Mouse (Mus musculus) gonadal fat pad, adult 2 months (tissue): Measurements from ENCODE around the gene Dnm1. TPM values are rescaled to one million over a fixed set of nuclear protein-coding genes. Genes with fewer than 3 reads are reported as not detected.

ENCODE experiments used
- DNase-seq: peaks from one replicate; pipeline ENCODE4 v3.0.0-alpha.2; 2012; ENCODE audit warnings: low read depth
- polyA plus RNA-seq: library from polyadenylated mRNA; depleted of rRNA; stranded (reverse); fragments of >200 nt; gene quantifications from 2 replicates; pipeline ENCODE4 v1.2.3, GENCODE M21; 2012

Dnm1 gene
- polyA plus RNA-seq, 1 experiment = 19.7 TPM

DNA sequence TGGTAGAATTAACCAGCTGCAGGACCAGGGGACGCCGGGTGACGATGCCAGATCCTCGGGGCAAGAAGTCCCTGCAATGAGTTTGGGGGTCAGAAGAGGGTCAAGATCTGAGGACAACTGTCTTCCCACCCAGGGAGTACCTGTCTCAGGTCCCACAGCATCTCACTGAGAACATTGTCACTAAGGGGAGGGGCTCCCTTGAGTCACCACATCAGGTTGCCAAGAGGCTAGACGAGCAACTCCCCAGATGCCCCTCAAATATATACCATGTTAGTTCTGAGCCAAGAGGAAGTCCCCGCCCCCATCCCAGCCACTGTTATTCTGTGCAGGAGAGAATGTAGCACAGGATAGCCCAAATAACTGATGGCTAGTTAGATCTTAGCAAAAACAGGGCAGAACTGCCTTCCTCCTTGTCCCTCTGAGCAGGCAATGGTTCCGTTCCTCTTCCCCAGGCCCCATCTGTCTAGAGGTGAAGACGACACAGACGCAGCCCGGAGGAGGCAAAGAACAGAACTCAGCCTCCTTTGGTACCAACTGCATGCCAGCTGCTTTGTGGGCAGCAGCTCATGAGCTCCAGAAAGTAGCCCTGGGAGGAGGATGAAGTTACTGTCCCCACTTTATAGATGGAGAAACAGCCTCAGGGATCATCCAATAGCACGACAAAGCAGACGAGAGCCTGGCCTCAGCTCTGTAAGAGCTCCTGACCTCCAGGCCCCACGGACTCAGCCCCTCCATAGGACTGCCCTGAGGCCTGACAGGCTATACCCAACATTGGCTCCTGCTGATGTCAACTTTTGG is 12.1 kb downstream of the Dnm1 start:
- no peak for DNase-seq

- DNase-seq = no peak
These were observed 13.1 kb downstream of the Dnm1 start for GRCm38 (mm10) chr2:32339912-32340642.

- no peak for DNase-seq
These were observed 17.2 kb downstream of the Dnm1 start for GRCm38 (mm10) chr2:32335888-32336287.

- no peak for DNase-seq
These were observed 21.0 kb downstream of the Dnm1 start for GRCm38 (mm10) chr2:32332159-32332558.

- no peak for DNase-seq
These were observed 23.6 kb downstream of the Dnm1 start for GRCm38 (mm10) chr2:32329531-32329930.

GRCm38 (mm10) chr2:32328911-32329460 is 24.2 kb downstream of the Dnm1 start:
- no peak for DNase-seq

- no peak for DNase-seq
These were observed 25.9 kb downstream of the Dnm1 start for GRCm38 (mm10) chr2:32327200-32327599.

DNA sequence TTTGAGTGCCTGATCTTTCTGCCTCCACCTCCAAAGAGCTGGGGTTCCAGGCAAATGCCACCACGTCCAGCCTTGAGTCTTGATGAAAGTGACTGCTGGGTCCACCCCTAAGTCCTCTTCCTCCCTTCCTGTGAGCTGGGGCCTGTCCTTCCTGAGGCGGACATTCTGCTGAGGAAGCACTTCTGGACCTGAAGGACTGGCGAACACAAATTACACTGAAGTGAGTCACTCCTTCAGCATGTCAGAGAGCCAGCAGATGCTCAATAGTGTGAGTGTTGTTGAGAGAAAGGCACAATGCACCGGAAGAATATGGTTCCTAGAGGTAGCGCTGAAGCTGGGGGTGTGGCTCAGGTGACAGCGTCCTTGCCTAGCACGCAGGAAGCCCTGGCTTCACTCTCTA is 27.8 kb downstream of the Dnm1 start:
- no peak for DNase-seq

DNA sequence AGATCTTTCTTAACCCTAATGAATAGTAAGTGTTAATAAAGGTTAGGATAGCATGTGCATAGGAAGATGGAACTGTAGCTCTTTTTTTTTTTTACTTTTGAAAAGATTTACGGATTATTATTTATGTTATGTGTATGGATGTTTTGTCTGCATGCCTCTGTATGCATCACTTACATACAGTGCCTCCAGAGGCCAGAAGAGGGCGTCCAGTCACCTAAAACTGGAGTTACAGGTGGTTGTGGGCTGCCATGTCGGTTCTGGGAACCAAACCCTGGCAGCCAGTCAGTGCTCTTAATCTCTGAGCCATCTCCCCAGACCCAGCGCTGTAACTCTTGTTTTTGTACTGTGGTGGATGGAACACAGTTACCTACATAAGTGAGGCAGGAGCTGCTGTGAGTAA is 28.8 kb downstream of the Dnm1 start:
- no peak for DNase-seq

GRCm38 (mm10) chr2:32322754-32323741 is 30.1 kb downstream of the Dnm1 start:
- DNase-seq = no peak

DNA sequence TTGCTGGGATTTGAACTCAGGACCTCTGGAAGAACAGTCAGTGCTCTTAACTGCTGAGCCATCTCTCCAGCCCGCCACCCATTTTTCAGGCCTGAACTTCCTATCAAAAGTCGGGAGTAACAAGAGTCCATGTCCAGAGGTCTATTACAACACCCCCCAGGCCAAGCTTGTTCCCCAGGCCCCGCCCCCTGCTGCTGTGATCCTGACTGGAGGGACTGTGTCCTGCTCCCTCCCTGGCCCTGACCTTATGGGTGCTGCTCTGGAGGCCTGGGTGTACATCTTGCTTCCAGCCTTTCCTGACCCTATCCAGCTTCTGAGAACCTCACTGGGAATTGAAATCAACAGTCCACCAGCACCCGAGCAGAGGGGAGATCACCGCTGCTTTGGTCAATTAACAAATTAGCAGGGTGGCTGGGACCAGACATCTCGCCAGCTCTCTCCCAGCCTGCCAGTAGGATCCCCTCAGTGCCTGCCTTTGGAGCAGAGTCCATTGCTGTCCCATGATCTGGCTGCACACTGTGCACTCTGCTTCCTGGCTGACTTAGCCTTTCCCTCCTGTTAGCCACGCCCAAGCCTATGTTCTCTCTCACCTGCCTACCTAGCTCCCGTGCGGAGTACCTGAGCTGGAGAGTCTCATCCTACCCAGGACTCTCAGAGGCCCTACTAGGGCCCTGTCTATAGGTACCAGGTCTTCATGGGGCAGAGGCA is 31.4 kb downstream of the Dnm1 start:
- no peak for DNase-seq

GRCm38 (mm10) chr2:32320721-32321120 is 32.4 kb downstream of the Dnm1 start:
- DNase-seq = no peak

DNA sequence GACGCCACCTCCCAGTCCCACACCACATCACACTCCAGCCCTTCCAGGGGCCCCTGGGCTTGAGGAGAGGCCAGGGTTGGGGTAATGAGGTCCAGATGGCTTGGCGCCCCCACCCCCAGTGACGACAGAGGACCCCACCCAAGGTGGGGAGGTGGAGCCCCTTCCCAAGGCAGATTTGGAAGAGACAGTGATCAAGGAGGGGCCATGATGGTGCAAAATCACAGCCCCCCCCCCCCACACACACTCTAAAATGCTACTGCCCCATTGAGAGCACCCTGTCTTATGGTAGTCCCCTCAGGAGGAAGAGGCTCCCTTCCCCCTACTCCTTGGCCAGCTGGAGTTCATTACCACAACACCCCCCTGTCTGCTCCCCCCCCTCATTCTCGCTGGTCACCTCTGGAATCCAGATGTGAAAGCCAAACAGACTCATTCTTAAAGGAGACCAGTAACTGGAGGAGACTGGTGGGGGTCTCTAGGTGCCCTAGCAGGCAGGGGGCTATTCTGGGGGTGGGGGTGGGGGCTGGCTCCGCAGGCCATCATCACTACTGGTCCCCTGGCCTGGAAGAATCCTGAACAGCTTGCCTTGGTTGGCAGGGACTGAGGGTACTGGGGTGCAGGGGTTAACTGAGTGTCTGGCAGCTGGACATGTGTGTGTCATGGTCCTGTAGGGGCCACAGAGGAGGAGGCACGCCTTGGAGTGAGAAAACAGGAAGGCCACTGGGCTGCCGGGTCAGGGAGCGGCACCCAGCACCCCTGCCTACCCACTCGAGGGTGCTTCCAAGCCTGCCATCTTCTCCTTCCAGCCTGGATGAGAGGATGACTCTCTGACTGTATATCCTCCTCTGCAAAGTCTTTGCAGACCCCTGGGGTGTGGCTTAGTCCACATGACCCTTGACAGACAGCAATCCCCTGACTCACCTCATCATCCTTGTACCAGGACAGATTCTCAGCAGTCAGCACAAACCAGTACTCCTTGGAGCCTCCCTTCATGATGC is 33.3 kb downstream of the Dnm1 start:
- no peak for DNase-seq

GRCm38 (mm10) chr2:32318709-32319585 is 34.2 kb downstream of the Dnm1 start:
- no peak for DNase-seq

DNA sequence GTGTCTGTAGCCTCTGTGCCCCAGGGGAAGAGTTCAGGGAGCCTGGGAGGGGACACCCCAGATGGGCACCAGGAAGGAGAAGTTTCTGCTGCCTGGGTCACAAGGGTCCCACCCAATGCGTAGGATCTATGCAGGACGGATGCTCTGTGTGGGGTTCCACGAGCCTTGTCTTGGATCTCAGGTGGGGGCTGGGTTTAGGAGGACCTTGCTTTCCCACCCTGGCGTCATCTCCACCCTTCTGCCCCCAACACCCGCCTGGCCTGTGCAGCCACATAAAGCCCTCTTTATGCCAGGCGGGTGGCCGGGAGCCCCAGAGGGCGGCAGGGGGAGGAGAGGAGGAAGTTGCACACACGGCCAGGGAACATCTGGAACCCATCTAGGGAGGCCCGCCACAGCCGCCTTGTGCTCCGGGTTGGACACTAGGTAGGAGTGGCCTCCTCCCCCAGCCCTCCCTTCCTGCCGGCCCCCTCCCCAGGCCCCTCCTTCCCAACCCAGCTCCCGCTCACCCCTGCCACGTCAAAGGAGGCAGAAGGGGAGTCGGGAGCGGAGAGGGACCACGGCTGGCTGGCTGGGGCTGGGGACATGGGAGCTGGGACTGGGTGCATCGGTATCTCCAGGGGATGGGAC is 35.2 kb downstream of the Dnm1 start:
- no peak for DNase-seq

DNA sequence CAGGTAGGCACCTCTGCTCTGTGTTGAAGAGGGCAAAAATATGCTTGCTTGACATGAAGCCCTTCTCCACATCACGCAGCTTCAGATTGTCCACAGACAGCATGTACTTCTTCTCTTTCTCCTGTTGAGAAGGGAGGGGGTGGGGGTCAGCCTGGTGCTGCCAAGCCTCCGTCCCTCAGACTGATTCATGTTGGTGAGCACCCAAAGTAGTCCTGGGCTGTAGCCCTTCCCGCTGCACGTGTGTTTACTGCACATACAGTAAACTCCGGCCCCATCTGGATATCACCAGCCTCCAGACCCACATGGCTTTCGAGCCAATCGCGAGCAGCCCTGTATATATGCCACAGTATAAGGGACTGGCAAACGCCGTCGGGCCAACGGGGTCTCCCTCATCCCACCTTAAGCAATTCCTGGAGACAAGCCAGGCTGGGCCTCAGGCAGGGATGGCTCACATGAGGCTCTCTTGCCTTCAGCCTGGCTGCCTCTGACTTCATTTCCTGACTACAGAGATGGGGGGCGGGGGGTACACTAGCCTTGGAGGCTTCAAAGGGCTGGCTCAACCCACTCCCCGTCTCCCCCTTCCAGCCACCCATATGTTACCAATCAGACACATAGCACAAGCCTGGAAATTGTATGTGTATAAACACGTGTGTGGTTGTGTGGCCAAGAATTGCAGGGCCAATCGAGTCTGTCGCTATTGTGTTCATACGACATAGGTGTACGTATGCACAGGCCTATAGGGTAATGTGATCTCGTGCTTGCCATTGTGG is 36.1 kb downstream of the Dnm1 start:
- DNase-seq = no peak

DNA sequence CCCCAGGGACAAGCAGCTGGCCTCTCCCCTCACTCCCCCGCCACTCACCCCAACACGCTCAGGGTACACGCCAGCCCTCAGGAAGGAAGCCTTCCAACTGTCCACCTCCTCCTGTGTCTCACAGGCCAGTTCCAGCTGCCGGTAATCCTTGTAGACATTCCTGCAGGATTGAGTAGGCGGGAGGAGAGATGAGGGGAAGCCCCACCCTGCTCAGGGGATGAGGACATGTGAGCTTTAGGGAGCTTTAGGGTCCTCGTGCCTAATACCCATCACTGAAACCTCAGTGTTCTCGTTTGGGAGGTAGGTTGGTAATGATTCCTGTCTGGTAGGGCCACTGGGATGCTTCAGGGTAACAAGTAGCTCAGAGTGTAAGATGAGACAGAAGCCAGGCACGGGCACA is 37.4 kb downstream of the Dnm1 start:
- no peak for DNase-seq

- no peak for DNase-seq
These were observed 38.3 kb downstream of the Dnm1 start for GRCm38 (mm10) chr2:32314831-32315230.
